Mouse (Mus musculus) Muller cell, postnatal 12 days (primary cell): Measurements from ENCODE around the gene Cenpt.

ENCODE experiments used
- DNase-seq: peaks from one replicate; pipeline ENCODE4 v3.0.0-alpha.2; 2015; ENCODE audit errors: inconsistent ontology term

The Cenpt gene

GRCm38 (mm10) chr8:105807766-105808165 lies 45.3 kb downstream of the Cenpt start:
- DNase-seq, result no peak

GRCm38 (mm10) chr8:105805964-105806363 lies 47.1 kb downstream of the Cenpt start:
- no peak for DNase-seq

- DNase-seq, result no peak
Measured at GRCm38 (mm10) chr8:105805346-105805745, 47.7 kb downstream of the Cenpt start.

- DNase-seq, result no peak
Measured at GRCm38 (mm10) chr8:105804797-105805196, 48.3 kb downstream of the Cenpt start.

- DNase-seq, result no peak
Measured at GRCm38 (mm10) chr8:105801153-105801904, 51.7 kb downstream of the Cenpt start.

- peak; percentile 62 for DNase-seq
Measured at GRCm38 (mm10) chr8:105799091-105799812, 53.8 kb downstream of the Cenpt start.

- no peak for DNase-seq
Measured at GRCm38 (mm10) chr8:105798408-105798807, 54.7 kb downstream of the Cenpt start.

GRCm38 (mm10) chr8:105795785-105796184 lies 57.3 kb downstream of the Cenpt start:
- no peak for DNase-seq
